Mouse (Mus musculus) intestine, embryonic 15.5 days (tissue): ENCODE results near the gene Rtl8b. TPM values are rescaled to one million over a fixed set of nuclear protein-coding genes. Genes with fewer than 3 reads are reported as not detected.
A peak's percentile ranks its signal among the peaks of the same experiment; 100 is the strongest.
"Not testable (repeated sequence)": the region's sequence is repeated elsewhere in the genome, so short reads cannot be mapped to it uniquely, and the experiment has no call there.

Experiments
- ATAC-seq: fragments of 200-750 bp; cut with Nextera tagmentation; 2 replicates; pipeline ENCODE4 v1.8.0; 2017; ENCODE audit warnings: moderate TSS enrichment, moderate library complexity
- H3K27ac ChIP-seq: fragments of 300-500 bp; sonication (generic); 2 replicates; pipeline ENCODE4 v1.5.1; 2015; ENCODE audit warnings: mild to moderate bottlenecking, inconsistent platforms
- H3K27me3 ChIP-seq: fragments of 300-500 bp; sonication (generic); replicated peaks from 2 replicates; pipeline ENCODE4 v1.6.1; 2015; ENCODE audit warnings: inconsistent platforms
- H3K36me3 ChIP-seq: fragments of 300-500 bp; sonication (generic); 2 replicates; pipeline ENCODE4 v1.6.1; 2015; ENCODE audit warnings: inconsistent platforms
- H3K4me1 ChIP-seq: fragments of 300-500 bp; sonication (generic); replicated peaks from 2 replicates; pipeline ENCODE4 v1.6.1; 2015; ENCODE audit warnings: inconsistent platforms
- H3K4me2 ChIP-seq: fragments of 300-500 bp; sonication (generic); replicated peaks from 2 replicates; pipeline ENCODE4 v1.6.1; 2015; ENCODE audit warnings: mild to moderate bottlenecking, inconsistent platforms
- H3K4me3 ChIP-seq: fragments of 300-500 bp; sonication (generic); replicated peaks from 2 replicates; pipeline ENCODE4 v1.5.1; 2015; ENCODE audit warnings: inconsistent platforms
- H3K9ac ChIP-seq: fragments of 300-500 bp; sonication (generic); 2 replicates; pipeline ENCODE4 v1.6.1; 2015; ENCODE audit warnings: inconsistent platforms
- H3K9me3 ChIP-seq: fragments of 300-500 bp; sonication (generic); 2 replicates; pipeline ENCODE4 v1.6.1; 2016; ENCODE audit warnings: inconsistent platforms
- WGBS: fragments of 180-500 bp; shearing (Covaris S2); methylation state at CpG from one replicate; pipeline ENCODE4 v1.1.7; 2015; 5-methylcytosine and 5-hydroxymethylcytosine counted together
- polyA plus RNA-seq: library from polyadenylated mRNA; unstranded; fragments of >200 nt; fragmentation: Nextera tagmentation; extraction: Ambion mirVana; gene quantifications from 2 replicates; pipeline ENCODE4 v1.2.1, GENCODE M21; 2015

The Rtl8b gene
- polyA plus RNA-seq, 1 experiment from 2014 or later = 46.8 TPM

DNA sequence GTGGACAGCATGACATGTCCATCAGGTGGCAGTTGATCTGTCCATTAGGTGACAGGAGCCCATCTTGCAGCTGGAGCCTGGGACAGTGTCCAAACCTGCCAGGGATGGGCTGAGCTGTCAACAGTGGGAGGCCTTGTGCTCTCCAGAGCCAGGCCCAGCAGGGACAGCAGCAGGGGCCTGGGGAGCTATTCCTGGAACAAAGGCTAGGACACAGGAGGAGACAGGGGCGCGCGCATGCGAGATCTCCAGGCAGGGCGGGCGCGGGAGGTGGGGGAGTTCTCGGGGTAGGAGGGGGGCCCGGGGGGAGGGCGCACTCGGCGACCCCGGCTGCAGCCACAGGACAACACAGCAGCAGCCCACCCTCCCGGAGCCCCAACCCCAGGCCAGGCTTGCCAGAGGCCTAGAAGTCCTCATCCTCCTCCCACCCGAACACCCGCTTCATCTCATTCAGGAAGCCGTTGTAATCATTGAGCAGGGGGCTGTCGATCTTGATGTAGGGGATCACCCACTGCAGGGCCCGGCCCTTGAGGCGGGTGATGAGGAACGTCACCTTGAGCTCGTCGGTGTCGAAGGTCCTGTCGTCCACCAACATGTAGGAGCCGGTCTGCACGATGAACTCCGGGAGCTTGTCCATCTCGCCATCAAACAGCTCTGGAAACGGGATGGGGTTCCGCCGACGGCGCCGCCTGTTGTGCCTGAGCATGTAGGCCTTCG is 494 bp downstream of the Rtl8b start:
- H3K9ac ChIP-seq, H3K36me3 ChIP-seq, H3K27ac ChIP-seq, H3K27me3 ChIP-seq, H3K4me1 ChIP-seq, H3K9me3 ChIP-seq: not testable (repeated sequence)
- Histone ChIP-seq H3K4me3 (peak overlapping the region; percentile 25), H3K4me2 (0 out of 2 replicates have a peak overlapping the region, but pooled peaks have one; percentile 22)
- WGBS = no CpG with 5 or more reads among the region's 36 CpGs
- peak; percentile 42 for ATAC-seq

DNA sequence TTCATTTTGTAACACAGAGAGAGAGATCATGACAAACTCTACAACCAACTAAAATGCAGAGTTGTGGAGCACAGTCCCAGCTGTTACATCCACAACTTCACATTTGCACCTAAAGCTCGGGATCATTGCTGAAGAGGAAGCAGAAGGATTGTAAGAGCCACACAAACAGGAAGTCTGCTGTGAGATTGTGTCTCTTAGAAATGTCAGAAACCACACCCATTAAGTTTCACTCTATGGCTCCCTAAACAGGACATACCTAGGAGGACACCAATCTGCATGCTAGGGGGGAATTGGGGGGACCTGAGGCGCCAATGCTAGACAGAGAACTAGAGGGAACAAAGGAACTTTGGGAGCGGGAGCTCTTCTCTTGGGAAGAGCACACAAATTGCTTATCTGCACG is 17.3 kb downstream of the Rtl8b start:
- H3K9me3 ChIP-seq, ATAC-seq, H3K27me3 ChIP-seq, H3K4me2 ChIP-seq, H3K36me3 ChIP-seq, H3K4me1 ChIP-seq, H3K27ac ChIP-seq, H3K9ac ChIP-seq, H3K4me3 ChIP-seq: not testable (repeated sequence)
- 63% methylated on average over 4 of the region's 4 CpGs for WGBS

DNA sequence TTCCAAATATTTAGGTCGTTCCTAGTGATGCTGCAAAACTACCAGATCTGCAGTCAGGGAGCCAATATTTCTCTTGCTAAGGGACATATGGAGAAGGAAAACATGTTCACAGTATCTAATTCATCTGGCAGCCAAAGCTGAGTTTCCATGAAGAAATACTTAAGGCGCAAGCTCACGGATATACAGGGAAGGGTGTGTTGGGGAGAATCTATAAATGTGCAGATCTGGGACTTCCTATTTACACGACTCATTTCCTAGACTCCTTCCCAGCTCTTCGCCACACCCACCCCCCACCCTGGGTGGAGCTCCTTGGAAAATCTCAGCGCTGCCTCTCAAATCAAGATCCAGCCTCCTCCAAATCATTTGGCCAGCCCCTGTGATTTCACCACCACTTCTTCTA is 24.3 kb downstream of the Rtl8b start:
- Histone ChIP-seq H3K9ac (no peak overlapping the region), H3K36me3 (no peaks in the 10 kb centered on the region), H3K27ac (no peak overlapping the region), H3K4me2 (no peak overlapping the region), H3K9me3 (no peaks in the 10 kb centered on the region), H3K27me3 (no peaks in the 10 kb centered on the region), H3K4me1 (no peaks in the 10 kb centered on the region), H3K4me3 (no peak overlapping the region)
- 74% methylated on average over 6 of the region's 6 CpGs for WGBS
- no peak for ATAC-seq

DNA sequence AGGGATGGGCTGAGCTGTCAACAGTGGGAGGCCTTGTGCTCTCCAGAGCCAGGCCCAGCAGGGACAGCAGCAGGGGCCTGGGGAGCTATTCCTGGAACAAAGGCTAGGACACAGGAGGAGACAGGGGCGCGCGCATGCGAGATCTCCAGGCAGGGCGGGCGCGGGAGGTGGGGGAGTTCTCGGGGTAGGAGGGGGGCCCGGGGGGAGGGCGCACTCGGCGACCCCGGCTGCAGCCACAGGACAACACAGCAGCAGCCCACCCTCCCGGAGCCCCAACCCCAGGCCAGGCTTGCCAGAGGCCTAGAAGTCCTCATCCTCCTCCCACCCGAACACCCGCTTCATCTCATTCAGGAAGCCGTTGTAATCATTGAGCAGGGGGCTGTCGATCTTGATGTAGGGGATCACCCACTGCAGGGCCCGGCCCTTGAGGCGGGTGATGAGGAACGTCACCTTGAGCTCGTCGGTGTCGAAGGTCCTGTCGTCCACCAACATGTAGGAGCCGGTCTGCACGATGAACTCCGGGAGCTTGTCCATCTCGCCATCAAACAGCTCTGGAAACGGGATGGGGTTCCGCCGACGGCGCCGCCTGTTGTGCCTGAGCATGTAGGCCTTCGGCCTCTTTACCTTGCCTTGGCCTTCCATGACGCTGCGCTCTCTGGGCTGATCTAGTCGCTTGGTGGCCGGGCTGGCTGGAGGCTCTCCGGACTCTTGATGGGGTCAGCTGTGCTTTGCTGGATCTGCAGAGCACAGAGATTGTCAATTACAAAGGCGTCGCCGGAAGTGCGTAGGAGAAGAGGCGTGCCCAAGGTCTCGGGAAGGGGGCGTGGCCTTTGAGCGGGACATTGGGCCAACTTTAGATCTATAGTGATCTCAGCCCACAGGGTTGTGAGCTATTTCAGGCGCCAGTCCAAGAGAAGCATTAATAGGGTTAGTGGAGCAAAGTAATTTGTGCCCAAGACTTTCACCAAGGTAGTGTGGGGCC is 26.9 kb downstream of the Rtl8b start, which contains the start of gene Rtl8a:
TSS of gene Rtl8a (minus strand) at position 703 of the 982 bp plus-strand sequence.
- H3K9me3 ChIP-seq, H3K36me3 ChIP-seq, H3K9ac ChIP-seq, H3K27ac ChIP-seq, H3K27me3 ChIP-seq, H3K4me1 ChIP-seq: not testable (repeated sequence)
- Histone ChIP-seq H3K4me2 (peak within 1 kb of the TSS; percentile 49), H3K4me3 (peak within 1 kb of the TSS; percentile 24; the same call in 1 of the 2 replicates)
- 27% methylated on average over 13 of the region's 50 CpGs for WGBS
- peak; percentile 96 for ATAC-seq

DNA sequence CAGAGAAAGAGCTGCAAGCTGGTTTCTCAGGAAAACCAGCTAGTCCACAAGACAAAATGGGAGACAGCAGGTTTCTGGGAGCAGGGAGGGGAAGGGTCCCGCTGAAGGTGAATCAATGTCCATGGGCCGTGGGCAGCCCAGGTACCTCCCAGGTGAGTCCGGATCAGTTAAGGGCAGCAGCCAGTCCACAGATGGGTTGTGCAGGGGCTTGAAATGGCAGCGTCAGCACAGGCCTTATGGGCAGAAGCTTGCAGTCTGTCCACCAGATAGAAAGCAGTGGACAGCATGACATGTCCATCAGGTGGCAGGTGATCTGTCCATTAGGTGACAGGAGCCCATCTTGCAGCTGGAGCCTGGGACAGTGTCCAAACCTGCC is 27.6 kb downstream of the Rtl8b start:
- not testable (repeated sequence) for ATAC-seq, H3K4me3 ChIP-seq

DNA sequence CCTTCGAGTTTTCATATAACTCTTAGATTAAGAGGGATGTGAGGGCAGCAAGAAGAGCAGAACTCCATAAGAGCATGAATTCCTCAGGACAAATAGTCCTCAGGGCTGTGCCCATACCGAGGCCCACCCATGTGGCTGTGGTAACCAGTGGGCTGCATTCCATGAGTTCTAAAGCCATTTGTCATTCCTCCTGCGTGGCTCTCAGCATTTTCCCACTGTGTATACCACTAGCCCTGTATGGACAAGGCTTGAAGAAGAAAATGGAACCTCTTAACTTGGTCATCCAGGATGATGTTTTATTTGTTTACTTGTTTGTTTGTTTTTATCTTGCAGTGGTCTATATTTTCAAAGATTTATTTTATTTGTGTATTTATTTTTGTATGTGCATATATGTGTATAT is 32.1 kb downstream of the Rtl8b start:
- not testable (repeated sequence) for H3K27ac ChIP-seq, H3K4me2 ChIP-seq, H3K27me3 ChIP-seq, H3K9ac ChIP-seq, H3K36me3 ChIP-seq, H3K4me1 ChIP-seq, ATAC-seq, H3K9me3 ChIP-seq, H3K4me3 ChIP-seq
- 57% methylated on average over 3 of the region's 3 CpGs for WGBS

More for the DNA sequence above, 27.6 kb downstream of the Rtl8b start:
- not testable (repeated sequence) for H3K36me3 ChIP-seq, H3K9ac ChIP-seq, H3K4me1 ChIP-seq, H3K27ac ChIP-seq, H3K9me3 ChIP-seq, H3K27me3 ChIP-seq
- H3K4me2 ChIP-seq = peak overlapping the region; percentile 35; the same call in 1 of the 2 replicates
- WGBS = 61% methylated on average over 4 of the region's 4 CpGs

Other genes starting within 250 kb of the Rtl8b start
- gene Etd, start 235.5 kb downstream of the Rtl8b start, polyA plus RNA-seq = not detected in 2 replicates
- 26.1 and 28.0 TPM in 2 replicates for gene Rtl8c, start 62.4 kb downstream of the Rtl8b start, polyA plus RNA-seq
- gene Gm14597, start 61.4 kb downstream of the Rtl8b start, polyA plus RNA-seq = not detected in 2 replicates
- gene Rtl8a, start 26.7 kb downstream of the Rtl8b start, polyA plus RNA-seq = 48.5 and 52.1 TPM in 2 replicates
- 0.10 and 0.11 TPM in 2 replicates for gene 4930502E18Rik, start 54.4 kb upstream of the Rtl8b start, polyA plus RNA-seq
- gene 1700013H16Rik, start 87.4 kb upstream of the Rtl8b start, polyA plus RNA-seq = 0.11 TPM in 1 of 2 replicates, not detected in the other
- gene Zfp36l3, start 106.0 kb upstream of the Rtl8b start, polyA plus RNA-seq = not detected in 2 replicates
- 1.7 and 2.7 TPM in 2 replicates for gene Xlr, start 127.3 kb upstream of the Rtl8b start, polyA plus RNA-seq